Mouse (Mus musculus) spleen, postnatal 36 days (tissue): Measurements from ENCODE around the gene Gm45062.
A peak's percentile ranks its signal among the peaks of the same experiment; 100 is the strongest.

Experiments used
- DNase-seq, 2 experiments: peaks; one replicate each; pipeline ENCODE4 v3.0.0; 2022; ENCODE audit warnings: low spot score in 2 of 2, mixed read lengths in 1 of 2

Gm45062 gene

GRCm38 (mm10) chr6:8416802-8417569 is 157.7 kb downstream of the Gm45062 start:
- no peak for DNase-seq

- DNase-seq: no peak
These were observed 160.4 kb downstream of the Gm45062 start for GRCm38 (mm10) chr6:8419485-8420186.

- DNase-seq: no peak
These were observed 160.9 kb downstream of the Gm45062 start for GRCm38 (mm10) chr6:8420187-8420503.

- DNase-seq: no peak
These were observed 162.2 kb downstream of the Gm45062 start for GRCm38 (mm10) chr6:8421421-8421820.

- no peak for DNase-seq
These were observed 162.8 kb downstream of the Gm45062 start for GRCm38 (mm10) chr6:8421959-8422581.

- DNase-seq: peak; percentile 6 to 24
These were observed 163.9 kb downstream of the Gm45062 start for GRCm38 (mm10) chr6:8423142-8423541.

- no peak for DNase-seq
These were observed 168.4 kb downstream of the Gm45062 start for GRCm38 (mm10) chr6:8427692-8428091.

GRCm38 (mm10) chr6:8430610-8431234 is 171.5 kb downstream of the Gm45062 start:
- no peak for DNase-seq

- DNase-seq: no peak
These were observed 173.9 kb downstream of the Gm45062 start for GRCm38 (mm10) chr6:8433179-8433578.

GRCm38 (mm10) chr6:8437937-8438336 is 178.7 kb downstream of the Gm45062 start:
- DNase-seq: no peak

- DNase-seq: no peak
These were observed 182.6 kb downstream of the Gm45062 start for GRCm38 (mm10) chr6:8441814-8442213.

GRCm38 (mm10) chr6:8446786-8447185 is 187.5 kb downstream of the Gm45062 start:
- no peak for DNase-seq

- DNase-seq: no peak
These were observed 196.3 kb downstream of the Gm45062 start for GRCm38 (mm10) chr6:8455599-8455998.

- DNase-seq: no peak
These were observed 199.3 kb downstream of the Gm45062 start for GRCm38 (mm10) chr6:8458596-8458995.

GRCm38 (mm10) chr6:8462447-8462846 is 203.2 kb downstream of the Gm45062 start:
- no peak for DNase-seq

GRCm38 (mm10) chr6:8465388-8465787 is 206.1 kb downstream of the Gm45062 start:
- no peak for DNase-seq

- no peak for DNase-seq
These were observed 206.7 kb downstream of the Gm45062 start for GRCm38 (mm10) chr6:8465985-8466384.

GRCm38 (mm10) chr6:8467667-8468337 is 208.6 kb downstream of the Gm45062 start:
- no peak for DNase-seq

- no peak for DNase-seq
These were observed 210.7 kb downstream of the Gm45062 start for GRCm38 (mm10) chr6:8469918-8470317.

- no peak for DNase-seq
These were observed 212.9 kb downstream of the Gm45062 start for GRCm38 (mm10) chr6:8472125-8472524.

GRCm38 (mm10) chr6:8472915-8473314 is 213.7 kb downstream of the Gm45062 start:
- no peak for DNase-seq

- no peak for DNase-seq
These were observed 214.2 kb downstream of the Gm45062 start for GRCm38 (mm10) chr6:8473498-8473897.
